Mouse (Mus musculus): ENCODE measurements around the gene Mpp4.

DNA sequence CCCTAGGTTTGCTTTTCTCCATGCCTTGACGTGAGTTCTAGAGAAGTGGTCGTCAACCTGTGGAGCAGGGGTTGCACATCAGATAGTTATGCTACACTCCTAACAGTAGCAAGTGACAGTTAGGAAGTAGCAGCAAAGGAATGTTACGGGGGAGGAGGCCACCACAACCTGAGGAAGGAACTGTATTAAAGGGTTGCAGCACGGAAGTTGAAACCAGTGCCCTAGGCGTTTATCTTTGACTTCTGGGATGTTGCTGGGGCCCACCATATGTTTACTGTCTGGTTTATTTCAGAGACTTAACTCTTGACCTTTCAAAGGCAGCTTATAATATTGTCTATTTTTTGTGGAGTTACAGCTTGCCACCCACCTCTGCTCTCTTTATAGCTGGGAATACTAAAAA lies 8.7 kb upstream of the Mpp4 start:
- TF ChIP-seq FLI1 (IDR thresholded peaks at IDR 0.05; ENCODE audit: low read length) (no peak), GATA1 (IDR thresholded peaks at IDR 0.05; ENCODE audit: borderline replicate concordance, low read length) (no peak)
